Mouse (Mus musculus) stomach, embryonic 14.5 days (tissue): ENCODE results near the gene Ptpn4. TPM values are rescaled to one million over a fixed set of nuclear protein-coding genes. Genes with fewer than 3 reads are reported as not detected.

ENCODE experiments used
- ATAC-seq: fragments of 200-750 bp; cut with Nextera tagmentation; 2 replicates; pipeline ENCODE4 v1.8.0; 2017; ENCODE audit warnings: low read depth, moderate TSS enrichment; ENCODE audit not compliant: insufficient number of reproducible peaks, insufficient read depth, low FRiP score
- H3K27ac ChIP-seq: fragments of 300-500 bp; sonication (generic); 2 replicates; pipeline ENCODE4 v1.5.1; 2014; ENCODE audit warnings: mild to moderate bottlenecking, low read length, moderate library complexity, mixed read lengths
- H3K27me3 ChIP-seq: fragments of 300-500 bp; sonication (generic); 2 replicates; pipeline ENCODE4 v1.6.1; 2014; ENCODE audit warnings: low read length, control low read depth, mixed read lengths; ENCODE audit not compliant: control insufficient read depth, insufficient read depth
- H3K36me3 ChIP-seq: fragments of 300-500 bp; sonication (generic); 2 replicates; pipeline ENCODE4 v1.6.1; 2014; ENCODE audit warnings: mild to moderate bottlenecking, control low read depth, low read length, moderate library complexity, mixed read lengths; ENCODE audit not compliant: control insufficient read depth, insufficient read depth
- H3K4me1 ChIP-seq: fragments of 300-500 bp; sonication (generic); 2 replicates; pipeline ENCODE4 v1.6.1; 2014; ENCODE audit warnings: low read length, control low read depth, mixed read lengths; ENCODE audit not compliant: control insufficient read depth, insufficient read depth
- H3K4me2 ChIP-seq: fragments of 300-500 bp; sonication (generic); replicated peaks from 2 replicates; pipeline ENCODE4 v1.6.1; 2014; ENCODE audit warnings: low read depth, low read length, control low read depth
- H3K4me3 ChIP-seq: fragments of 300-500 bp; sonication (generic); 2 replicates; pipeline ENCODE4 v1.5.1; 2014; ENCODE audit warnings: low read depth, low read length, control low read depth
- H3K9ac ChIP-seq: fragments of 300-500 bp; sonication (generic); replicated peaks from 2 replicates; pipeline ENCODE4 v1.6.1; 2014; ENCODE audit warnings: low read depth, mild to moderate bottlenecking, control low read depth, low read length, moderate library complexity, mixed read lengths
- H3K9me3 ChIP-seq: fragments of 300-500 bp; sonication (generic); 2 replicates; pipeline ENCODE4 v1.6.1; 2016; ENCODE audit warnings: low read depth, low read length, control low read depth; ENCODE audit not compliant: control insufficient read depth
- WGBS: fragments of 180-500 bp; shearing (Covaris S2); extraction: QIAGEN DNeasy Blood & Tissue Kit; methylation state at CpG from one replicate; pipeline ENCODE4 v1.1.7; 2014; 5-methylcytosine and 5-hydroxymethylcytosine counted together
- polyA plus RNA-seq: library from polyadenylated mRNA; unstranded; fragments of >200 nt; fragmentation: Nextera tagmentation; extraction: Ambion mirVana; gene quantifications from 2 replicates; pipeline ENCODE4 v1.2.1, GENCODE M21; 2014

Gene Ptpn4
- polyA plus RNA-seq, 1 experiment from 2014 or later: 8.8 TPM

GRCm38 (mm10) chr1:119836479-119837015 lies 866 bp downstream of the Ptpn4 start:
- no peaks in the 10 kb centered on the region for H3K36me3 ChIP-seq
- peak overlapping the region; percentile 90 for H3K4me3 ChIP-seq
- no peaks in the 10 kb centered on the region for H3K9me3 ChIP-seq
- peaks cover 8% of the 10 kb centered on the region for H3K4me1 ChIP-seq
- H3K4me2 ChIP-seq: peak overlapping the region; percentile 66
- peak overlapping the region; percentile 77 for H3K9ac ChIP-seq
- ATAC-seq: no peak
- WGBS: under 1% methylated on average over 24 of the region's 31 CpGs
- H3K27me3 ChIP-seq: no peaks in the 10 kb centered on the region
- peak overlapping the region; percentile 89 for H3K27ac ChIP-seq

GRCm38 (mm10) chr1:119835726-119836478 lies 1.5 kb downstream of the Ptpn4 start:
- H3K4me1 ChIP-seq: peaks cover 8% of the 10 kb centered on the region
- H3K36me3 ChIP-seq: no peaks in the 10 kb centered on the region
- no peaks in the 10 kb centered on the region for H3K9me3 ChIP-seq
- peak overlapping the region; percentile 66 for H3K4me2 ChIP-seq
- H3K27ac ChIP-seq: no peak overlapping the region
- peak overlapping the region; percentile 77 for H3K9ac ChIP-seq
- H3K4me3 ChIP-seq: peak overlapping the region; percentile 90
- H3K27me3 ChIP-seq: no peaks in the 10 kb centered on the region
- ATAC-seq: no peak
- 6% methylated on average over 9 of the region's 9 CpGs for WGBS

GRCm38 (mm10) chr1:119828160-119828559 lies 9.3 kb downstream of the Ptpn4 start:
- no peak for ATAC-seq
- no peak overlapping the region for H3K9ac ChIP-seq
- no peaks in the 10 kb centered on the region for H3K27me3 ChIP-seq
- H3K36me3 ChIP-seq: no peaks in the 10 kb centered on the region
- H3K9me3 ChIP-seq: no peaks in the 10 kb centered on the region
- H3K4me3 ChIP-seq: no peak overlapping the region
- H3K27ac ChIP-seq: no peak overlapping the region
- H3K4me2 ChIP-seq: no peak overlapping the region
- no peaks in the 10 kb centered on the region for H3K4me1 ChIP-seq
- WGBS: 95% methylated on average over 1 of the region's 1 CpGs

GRCm38 (mm10) chr1:119818704-119819103 lies 18.7 kb downstream of the Ptpn4 start:
- Histone ChIP-seq H3K36me3 (no peaks in the 10 kb centered on the region), H3K9ac (no peak overlapping the region), H3K27ac (no peak overlapping the region), H3K27me3 (no peaks in the 10 kb centered on the region), H3K4me1 (no peaks in the 10 kb centered on the region), H3K4me2 (no peak overlapping the region), H3K9me3 (no peaks in the 10 kb centered on the region), H3K4me3 (no peak overlapping the region)
- ATAC-seq: no peak
- WGBS: 44% methylated on average over 1 of the region's 1 CpGs

- ATAC-seq: no peak
- Histone ChIP-seq H3K4me1 (no peaks in the 10 kb centered on the region), H3K9me3 (no peaks in the 10 kb centered on the region), H3K4me2 (no peak overlapping the region), H3K27me3 (no peaks in the 10 kb centered on the region), H3K36me3 (no peaks in the 10 kb centered on the region), H3K4me3 (no peak overlapping the region), H3K9ac (no peak overlapping the region), H3K27ac (no peak overlapping the region)
- WGBS: 95% methylated on average over 1 of the region's 1 CpGs
Observed at GRCm38 (mm10) chr1:119807707-119808106, 29.7 kb downstream of the Ptpn4 start.

GRCm38 (mm10) chr1:119805984-119806383 lies 31.4 kb downstream of the Ptpn4 start:
- WGBS: 87% methylated on average over 2 of the region's 2 CpGs

GRCm38 (mm10) chr1:119804586-119804985 lies 32.8 kb downstream of the Ptpn4 start:
- Histone ChIP-seq H3K4me1 (no peaks in the 10 kb centered on the region), H3K9ac (no peak overlapping the region), H3K9me3 (no peaks in the 10 kb centered on the region), H3K4me2 (no peak overlapping the region), H3K27me3 (no peaks in the 10 kb centered on the region), H3K4me3 (no peak overlapping the region), H3K36me3 (no peaks in the 10 kb centered on the region), H3K27ac (no peak overlapping the region)
- no peak for ATAC-seq
- WGBS: 23% methylated on average over 1 of the region's 1 CpGs

More at GRCm38 (mm10) chr1:119805984-119806383, 31.4 kb downstream of the Ptpn4 start:
- Histone ChIP-seq H3K4me2 (no peak overlapping the region), H3K4me1 (no peaks in the 10 kb centered on the region), H3K9ac (no peak overlapping the region), H3K9me3 (no peaks in the 10 kb centered on the region), H3K27me3 (no peaks in the 10 kb centered on the region), H3K27ac (no peak overlapping the region), H3K4me3 (no peak overlapping the region), H3K36me3 (no peaks in the 10 kb centered on the region)
- ATAC-seq: no peak

- H3K27ac ChIP-seq: no peak overlapping the region
- H3K4me1 ChIP-seq: no peaks in the 10 kb centered on the region
- no peak overlapping the region for H3K4me3 ChIP-seq
- no peaks in the 10 kb centered on the region for H3K27me3 ChIP-seq
- H3K9ac ChIP-seq: no peak overlapping the region
- no peak overlapping the region for H3K4me2 ChIP-seq
- H3K36me3 ChIP-seq: no peaks in the 10 kb centered on the region
- ATAC-seq: no peak
- no peaks in the 10 kb centered on the region for H3K9me3 ChIP-seq
Observed at GRCm38 (mm10) chr1:119795174-119795573, 42.2 kb downstream of the Ptpn4 start.
